23 mouse cellular contexts compared by ENCODE assay signal in genomic region chr15:27941020-27941419, GRCm38 (mm10).
DNase-seq lines count a peak whose midpoint lies in the region; ATAC-seq and TF ChIP-seq lines count a peak whose summit lies in the region.
"Had no signal": no experiment of that assay in that cellular context is flagged by ENCODE, and none has a peak within 500 bp of the region (broad histone marks: within the 10 kb centered on the region; RNA-seq: fewer than 3 reads in every experiment).

No protein-coding gene starts in this region.

- no peaks in the 10 kb centered on the region for H3K9me3 ChIP-seq in hindbrain, postnatal 0 days (ENCODE audit: low read length)
- no peaks in the 10 kb centered on the region for H3K9me3 ChIP-seq in hindbrain, embryonic 12.5 days (replicated peaks)
- H3K9me3 ChIP-seq: embryonic facial prominence, embryonic 15.5 days; forebrain, embryonic 10.5 days; heart, embryonic 13.5 days; hindbrain, embryonic 13.5 days; intestine, embryonic 15.5 days had no signal

- intact Hi-C loops in left cerebral cortex, postnatal 4 days (cut with DNase I) = loop anchor here (5.0 kb wide), 1 partner anchor 81 kb away; no protein-coding TSS in a partner anchor

- no peak overlapping the region for H3K9ac ChIP-seq in hindbrain, postnatal 0 days (replicated peaks; ENCODE audit: low read length)
- no peak overlapping the region for H3K9ac ChIP-seq in hindbrain, embryonic 12.5 days
- H3K9ac ChIP-seq: embryonic facial prominence, embryonic 15.5 days; hindbrain, embryonic 13.5 days; intestine, embryonic 15.5 days had no signal

- ATAC-seq in hindbrain, postnatal 0 days = no peak
- no peak for ATAC-seq in hindbrain, embryonic 12.5 days (ENCODE audit: low FRiP score)
- peak; percentile 37 for ATAC-seq in common myeloid progenitor, adult 5-6 weeks (replicated peaks; ENCODE audit: low read depth, poor library complexity, severe bottlenecking)
- ATAC-seq in megakaryocyte, adult 5-6 weeks (ENCODE audit: poor library complexity, severe bottlenecking) = peak; percentile 61
- ATAC-seq: activated CD4-positive, CD25-positive, alpha-beta regulatory T cell, adult 4 months; forebrain, embryonic 14.5 days; intestine, embryonic 15.5 days; Patski had no signal

- no peaks in the 10 kb centered on the region for H3K36me3 ChIP-seq in hindbrain, postnatal 0 days (ENCODE audit: insufficient read depth, low read length)
- no peaks in the 10 kb centered on the region for H3K36me3 ChIP-seq in hindbrain, embryonic 12.5 days
- H3K36me3 ChIP-seq: embryonic facial prominence, embryonic 15.5 days; forebrain, embryonic 10.5 days; heart, embryonic 13.5 days; hindbrain, embryonic 13.5 days; intestine, embryonic 15.5 days had no signal

- H3K27me3 ChIP-seq in hindbrain, postnatal 0 days (ENCODE audit: insufficient read depth, low read length) = no peaks in the 10 kb centered on the region
- H3K27me3 ChIP-seq in hindbrain, embryonic 12.5 days = no peaks in the 10 kb centered on the region
- H3K27me3 ChIP-seq: CH12.LX; embryonic facial prominence, embryonic 15.5 days; heart, embryonic 13.5 days; hindbrain, embryonic 13.5 days; intestine, embryonic 15.5 days; Patski had no signal

- no peak overlapping the region for H3K4me2 ChIP-seq in hindbrain, postnatal 0 days (ENCODE audit: low read depth, low read length)
- H3K4me2 ChIP-seq in hindbrain, embryonic 12.5 days (replicated peaks) = no peak overlapping the region
- H3K4me2 ChIP-seq: embryonic facial prominence, embryonic 15.5 days; heart, embryonic 13.5 days; hindbrain, embryonic 13.5 days; intestine, embryonic 15.5 days had no signal

- peaks cover 65% of the 10 kb centered on the region for H3K4me1 ChIP-seq in hindbrain, postnatal 0 days (ENCODE audit: insufficient read depth, low read length)
- peaks cover 72% of the 10 kb centered on the region for H3K4me1 ChIP-seq in hindbrain, embryonic 12.5 days
- H3K4me1 ChIP-seq in bone marrow macrophage, adult 2 months (ENCODE audit: control insufficient read depth, insufficient read depth, low read length) = peaks cover 55% of the 10 kb centered on the region

- no peak for TF ChIP-seq POLR2A in bone marrow macrophage, adult 2 months (IDR thresholded peaks at IDR 0.05; ENCODE audit: borderline replicate concordance, low read depth, low read length)

- H3K27ac ChIP-seq in hindbrain, postnatal 0 days = peak overlapping the region; percentile 15; the same call in 1 of the 2 replicates
- no peak overlapping the region for H3K27ac ChIP-seq in hindbrain, embryonic 12.5 days
- peak overlapping the region; percentile 93 for H3K27ac ChIP-seq in bone marrow macrophage, adult 2 months (ENCODE audit: insufficient read depth, low read depth, low read length)
- H3K27ac ChIP-seq: embryonic facial prominence, embryonic 15.5 days; forebrain, embryonic 10.5 days; hindbrain, embryonic 13.5 days; intestine, embryonic 15.5 days had no signal

- 76% methylated on average over 8 of the region's 8 CpGs for WGBS in hindbrain, postnatal 0 days
- 84% methylated on average over 8 of the region's 8 CpGs for WGBS in hindbrain, embryonic 12.5 days

- no peak for TF ChIP-seq CTCF in hindbrain, postnatal 0 days (IDR thresholded peaks at IDR 0.05; ENCODE audit: low read depth)
- no peak for TF ChIP-seq CTCF in bone marrow macrophage, adult 2 months (IDR thresholded peaks at IDR 0.05; ENCODE audit: low read depth, low read length)

- no peak for DNase-seq in hindbrain, postnatal 0 days (ENCODE audit: low spot score)
- DNase-seq in left cerebral cortex, postnatal 4 days = no peak
- DNase-seq in right cerebral cortex, postnatal 4 days = no peak
- DNase-seq: adrenal gland, postnatal 25 days; cerebellum, adult 11 months; cerebellum, adult 9-11 months; embryo, embryonic 11 days; gastrocnemius, postnatal 14 days; heart, postnatal 36 days had no signal

- H3K4me3 ChIP-seq in hindbrain, postnatal 0 days (ENCODE audit: low read length) = no peak overlapping the region
- no peak overlapping the region for H3K4me3 ChIP-seq in hindbrain, embryonic 12.5 days
- H3K4me3 ChIP-seq in bone marrow macrophage, adult 2 months (ENCODE audit: insufficient read depth, low read length) = no peak overlapping the region
- H3K4me3 ChIP-seq: embryonic facial prominence, embryonic 15.5 days; erythroblast, embryonic 14.5 days; forebrain, embryonic 10.5 days; heart, embryonic 13.5 days; hindbrain, embryonic 13.5 days; intestine, embryonic 15.5 days had no signal

Comparison
In these comparisons a context has a peak if more than half of its experiments do, and no peak if none do; other contexts are left out.
1. ATAC-seq: peak in common myeloid progenitor, adult 5-6 weeks (single experiment) and megakaryocyte, adult 5-6 weeks (single experiment); none in hindbrain, postnatal 0 days (single experiment) and hindbrain, embryonic 12.5 days (single experiment).